Mouse (Mus musculus) hindbrain, postnatal 0 days (tissue): ENCODE measurements at regions not wholly inside any gene's neighbourhood (a gene's known extent, or its start where the extent isn't known, plus 50 kb on each side); places are given as distances from the start of the nearest gene placed in this dataset.

Experiments
- ATAC-seq: fragments of 200-750 bp; cut with Nextera tagmentation; 2 replicates; pipeline ENCODE4 v1.8.0; 2017; ENCODE audit warnings: mild to moderate bottlenecking, moderate TSS enrichment, moderate library complexity
- DNase-seq: peaks from one replicate; pipeline ENCODE4 v3.0.0-alpha.2; 2015; ENCODE audit warnings: low spot score
- H3K27ac ChIP-seq: fragments of 300-500 bp; sonication (generic); 2 replicates; pipeline ENCODE4 v1.5.1; 2014; ENCODE audit warnings: mild to moderate bottlenecking
- H3K27me3 ChIP-seq: fragments of 300-500 bp; sonication (generic); 2 replicates; pipeline ENCODE4 v1.6.1; 2014; ENCODE audit warnings: low read length, mixed read lengths; ENCODE audit not compliant: insufficient read depth
- H3K36me3 ChIP-seq: fragments of 300-500 bp; sonication (generic); 2 replicates; pipeline ENCODE4 v1.6.1; 2014; ENCODE audit warnings: low read length, mixed read lengths; ENCODE audit not compliant: insufficient read depth
- H3K4me1 ChIP-seq: fragments of 300-500 bp; sonication (generic); 2 replicates; pipeline ENCODE4 v1.6.1; 2014; ENCODE audit warnings: antibody characterized with exemption, low read length, mixed read lengths; ENCODE audit not compliant: insufficient read depth
- H3K4me2 ChIP-seq: fragments of 300-500 bp; sonication (generic); 2 replicates; pipeline ENCODE4 v1.6.1; 2014; ENCODE audit warnings: low read depth, mild to moderate bottlenecking, low read length, moderate library complexity, mixed read lengths
- H3K4me3 ChIP-seq: fragments of 300-500 bp; sonication (generic); 2 replicates; pipeline ENCODE4 v1.5.1; 2014; ENCODE audit warnings: low read length
- H3K9ac ChIP-seq: fragments of 300-500 bp; sonication (generic); replicated peaks from 2 replicates; pipeline ENCODE4 v1.6.1; 2014; ENCODE audit warnings: mild to moderate bottlenecking, low read length, moderate library complexity, mixed read lengths
- H3K9me3 ChIP-seq: fragments of 300-500 bp; sonication (generic); 2 replicates; pipeline ENCODE4 v1.6.1; 2016; ENCODE audit warnings: low read length, mixed read lengths
- CTCF ChIP-seq: IDR thresholded peaks from 2 replicates; pipeline ENCODE4 v1.5.1; 2016; ENCODE audit warnings: antibody characterized with exemption, control low read depth, low read depth
- WGBS: fragments of 180-500 bp; shearing (Covaris S2); extraction: QIAGEN DNeasy Blood & Tissue Kit; methylation state at CpG from one replicate; pipeline ENCODE4 v1.1.7; 2014; 5-methylcytosine and 5-hydroxymethylcytosine counted together

DNA sequence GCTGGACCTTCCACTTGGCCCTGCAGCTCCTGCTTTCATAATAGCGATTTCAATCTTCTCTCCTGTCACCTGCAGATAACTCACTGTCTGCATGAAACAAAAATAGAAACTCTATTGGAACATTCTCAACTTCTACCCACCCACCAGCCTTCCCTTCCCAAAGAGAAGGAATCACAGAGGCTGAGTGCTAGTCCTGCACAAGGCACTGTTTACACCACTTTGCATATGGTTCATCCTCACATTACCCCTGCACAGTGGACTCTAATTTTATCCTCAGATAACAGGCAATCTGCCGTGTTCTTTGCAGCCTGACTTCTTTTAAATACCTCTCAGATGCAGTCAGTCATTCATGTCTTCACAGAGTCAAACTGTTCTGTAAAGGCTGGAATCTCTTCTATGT is 83.3 kb upstream of the Bnc1 start:
- ATAC-seq, result no peak
- no peaks in the 10 kb centered on the region for H3K9me3 ChIP-seq
- no peak for TF ChIP-seq CTCF
- no peak overlapping the region for H3K27ac ChIP-seq
- no peaks in the 10 kb centered on the region for H3K4me1 ChIP-seq
- H3K27me3 ChIP-seq, result no peaks in the 10 kb centered on the region
- 80% methylated on average over 2 of the region's 2 CpGs for WGBS
- no peak overlapping the region for H3K4me3 ChIP-seq
- no peaks in the 10 kb centered on the region for H3K36me3 ChIP-seq
- no peak overlapping the region for H3K4me2 ChIP-seq
- no peak overlapping the region for H3K9ac ChIP-seq
- DNase-seq, result no peak

DNA sequence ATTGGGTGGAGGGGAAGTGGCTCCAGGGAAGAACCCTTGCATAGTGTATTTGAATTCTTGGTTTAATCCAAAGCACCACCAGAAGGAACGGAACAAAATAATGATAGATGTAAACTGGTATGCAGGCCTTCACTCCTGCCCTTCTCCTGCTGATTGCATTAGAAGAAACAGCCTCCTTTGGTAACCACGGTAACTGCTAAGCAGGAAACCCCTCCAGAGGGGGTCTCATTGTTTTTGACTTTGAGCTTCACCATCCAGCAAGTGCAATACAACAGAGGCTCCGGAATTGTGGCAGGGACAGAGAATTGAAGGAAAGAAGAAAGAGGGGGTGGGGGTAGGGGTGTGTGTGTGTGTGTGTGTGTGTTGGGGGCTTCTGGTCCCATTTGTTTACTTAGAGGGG is 89.8 kb upstream of the Bnc1 start:
- ATAC-seq, result no peak
- no peaks in the 10 kb centered on the region for H3K27me3 ChIP-seq
- H3K9ac ChIP-seq, result no peak overlapping the region
- H3K4me3 ChIP-seq, result no peak overlapping the region
- no peak for TF ChIP-seq CTCF
- H3K27ac ChIP-seq, result no peak overlapping the region
- peak; percentile 50 for DNase-seq
- H3K4me2 ChIP-seq, result no peak overlapping the region
- H3K9me3 ChIP-seq, result no peaks in the 10 kb centered on the region
- WGBS, result 6% methylated on average over 3 of the region's 3 CpGs
- H3K36me3 ChIP-seq, result no peaks in the 10 kb centered on the region
- H3K4me1 ChIP-seq, result no peaks in the 10 kb centered on the region

DNA sequence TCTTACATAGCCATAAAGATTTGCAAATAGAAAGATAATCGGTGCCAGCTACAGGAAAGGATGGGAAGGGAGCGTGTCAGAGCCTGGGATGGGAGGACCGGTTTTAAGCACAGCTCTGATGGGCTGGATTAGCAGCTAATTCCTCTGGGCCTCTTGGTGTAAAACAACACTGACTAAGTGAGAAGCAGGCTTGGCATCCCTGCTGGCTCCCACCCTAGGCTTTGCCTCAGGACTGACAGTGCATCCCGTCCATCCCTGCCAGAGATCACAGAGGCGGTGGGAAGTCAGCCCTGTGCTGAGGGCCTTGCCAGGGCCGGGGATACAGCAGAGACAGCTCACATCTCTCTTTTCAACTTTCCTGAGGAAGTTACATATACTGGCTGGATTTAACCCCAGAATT is 90.8 kb upstream of the Sh3gl3 start:
- H3K27ac ChIP-seq, result no peak overlapping the region
- H3K9me3 ChIP-seq, result no peaks in the 10 kb centered on the region
- H3K4me2 ChIP-seq, result no peak overlapping the region
- no peaks in the 10 kb centered on the region for H3K36me3 ChIP-seq
- DNase-seq (peak; percentile 21), ATAC-seq (no peak)
- no peaks in the 10 kb centered on the region for H3K4me1 ChIP-seq
- H3K9ac ChIP-seq, result no peak overlapping the region
- 24% methylated on average over 6 of the region's 6 CpGs for WGBS
- no peak for TF ChIP-seq CTCF
- H3K4me3 ChIP-seq, result no peak overlapping the region
- no peaks in the 10 kb centered on the region for H3K27me3 ChIP-seq

DNA sequence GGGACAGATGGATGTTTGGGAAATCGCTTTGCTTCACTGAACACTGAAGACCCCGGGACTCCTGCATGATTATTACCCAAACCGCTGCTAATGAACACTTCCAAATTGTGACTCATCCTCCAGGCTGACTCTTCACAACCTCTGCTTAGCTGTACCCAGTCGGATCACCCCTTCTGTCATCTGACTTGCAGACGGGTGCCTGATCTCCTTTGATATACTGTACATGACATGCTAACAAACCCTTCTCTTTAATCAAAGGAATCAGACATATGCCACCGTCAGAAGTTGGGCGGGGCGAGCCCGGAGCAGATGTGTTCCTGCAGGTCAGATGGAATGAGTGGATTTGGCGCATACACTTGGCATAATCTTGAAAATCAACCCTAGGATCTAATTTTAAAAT is 89.2 kb upstream of the Sh3gl3 start:
- Histone ChIP-seq H3K4me2 (no peak overlapping the region), H3K27me3 (no peaks in the 10 kb centered on the region), H3K27ac (no peak overlapping the region), H3K9me3 (no peaks in the 10 kb centered on the region), H3K9ac (no peak overlapping the region), H3K36me3 (no peaks in the 10 kb centered on the region), H3K4me1 (no peaks in the 10 kb centered on the region), H3K4me3 (no peak overlapping the region)
- DNase-seq, result peak; percentile 46
- WGBS, result 61% methylated on average over 10 of the region's 10 CpGs
- no peak for TF ChIP-seq CTCF
- peak; percentile 24; the same call in 1 of the 2 replicates for ATAC-seq

DNA sequence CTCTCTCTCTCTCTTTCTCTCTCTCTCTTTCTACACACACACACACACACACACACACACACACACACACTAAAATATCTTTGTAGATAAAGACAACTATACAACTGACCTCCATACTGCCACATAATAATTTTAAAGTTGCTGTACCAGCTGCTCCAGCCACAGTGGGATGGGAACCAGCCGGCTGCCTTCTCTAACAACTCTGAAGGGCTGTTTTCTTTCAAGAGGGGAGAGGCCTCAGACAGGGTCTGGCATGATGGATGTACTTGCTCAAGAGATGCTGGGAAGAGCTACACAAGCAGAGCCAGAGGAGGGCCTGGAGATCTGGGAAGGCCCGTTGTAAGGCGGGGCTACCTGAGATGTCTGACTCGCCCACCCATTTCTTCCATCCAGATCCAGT is 88.4 kb upstream of the Sh3gl3 start:
- WGBS, result 88% methylated on average over 4 of the region's 4 CpGs

DNA sequence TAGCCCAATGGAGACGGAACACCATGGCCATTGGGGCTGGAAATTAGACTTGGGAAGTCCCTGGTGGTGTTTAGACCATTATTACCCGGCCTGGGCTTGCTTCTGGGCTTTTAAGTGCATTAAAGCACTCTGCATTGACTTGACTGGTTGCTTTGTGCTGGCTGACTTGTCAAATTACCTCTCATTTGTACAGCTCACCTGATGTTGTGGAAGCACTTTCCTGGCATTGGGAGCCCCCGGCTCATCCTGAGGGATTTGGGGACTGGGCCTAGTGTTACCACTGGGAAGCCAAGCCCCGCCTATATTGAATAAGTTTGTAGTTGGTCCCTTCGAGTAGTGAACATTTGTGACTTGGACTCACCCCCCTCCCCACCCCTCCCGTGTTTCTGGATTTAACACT is 75.5 kb upstream of the Sh3gl3 start:
- no peak for DNase-seq
- no peak overlapping the region for H3K4me2 ChIP-seq
- TF ChIP-seq CTCF, result no peak
- ATAC-seq, result no peak
- H3K9ac ChIP-seq, result no peak overlapping the region
- H3K27ac ChIP-seq, result no peak overlapping the region
- no peak overlapping the region for H3K4me3 ChIP-seq
- no peaks in the 10 kb centered on the region for H3K4me1 ChIP-seq
- no peaks in the 10 kb centered on the region for H3K27me3 ChIP-seq
- WGBS, result 83% methylated on average over 6 of the region's 6 CpGs
- H3K9me3 ChIP-seq, result no peaks in the 10 kb centered on the region
- no peaks in the 10 kb centered on the region for H3K36me3 ChIP-seq

More for the DNA sequence above, 88.4 kb upstream of the Sh3gl3 start:
- no peaks in the 10 kb centered on the region for H3K27me3 ChIP-seq
- DNase-seq (no peak), ATAC-seq (no peak)
- H3K36me3 ChIP-seq, result no peaks in the 10 kb centered on the region
- no peak overlapping the region for H3K4me2 ChIP-seq
- H3K4me3 ChIP-seq, result no peak overlapping the region
- no peak for TF ChIP-seq CTCF
- no peaks in the 10 kb centered on the region for H3K4me1 ChIP-seq
- H3K27ac ChIP-seq, result no peak overlapping the region
- H3K9ac ChIP-seq, result no peak overlapping the region
- H3K9me3 ChIP-seq, result no peaks in the 10 kb centered on the region

DNA sequence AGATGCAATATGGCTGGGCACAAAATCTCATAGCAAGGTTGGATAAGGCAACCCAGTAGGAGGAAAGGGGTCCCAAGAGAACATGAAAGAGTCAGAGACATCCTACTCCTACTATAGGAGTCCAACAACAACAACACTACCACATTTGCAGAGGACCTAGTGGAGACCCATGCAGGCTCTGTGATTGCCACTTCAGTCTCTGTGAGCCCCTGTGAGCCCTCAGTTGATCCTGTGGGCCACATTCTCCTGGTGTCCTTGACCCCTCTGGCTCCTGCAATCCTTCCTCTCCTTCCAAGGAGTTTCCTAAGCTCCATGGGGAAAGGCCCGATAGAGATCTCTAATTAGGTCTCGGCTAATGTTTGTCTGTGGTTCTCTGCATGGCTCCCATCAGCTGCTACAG is 72.3 kb upstream of the Sh3gl3 start:
- DNase-seq (no peak), ATAC-seq (no peak)
- 88% methylated on average over 2 of the region's 2 CpGs for WGBS
- no peak for TF ChIP-seq CTCF
- no peak overlapping the region for H3K9ac ChIP-seq
- H3K4me1 ChIP-seq, result no peaks in the 10 kb centered on the region
- H3K27ac ChIP-seq, result no peak overlapping the region
- no peaks in the 10 kb centered on the region for H3K9me3 ChIP-seq
- H3K4me3 ChIP-seq, result no peak overlapping the region
- no peak overlapping the region for H3K4me2 ChIP-seq
- H3K36me3 ChIP-seq, result no peaks in the 10 kb centered on the region
- H3K27me3 ChIP-seq, result no peaks in the 10 kb centered on the region
